Mouse (Mus musculus): ENCODE data around the gene Galns.
A peak's percentile ranks its signal among the peaks of the same experiment; 100 is the strongest.

Galns gene

GRCm38 (mm10) chr8:122567361-122568108, 43.7 kb downstream of the Galns start, which contains the start of gene Cdt1:
Gene Cdt1, plus strand, starts transcription at chr8:122568015.
- DNase-seq (ENCODE audit: low spot score): peak; percentile 94

- DNase-seq (ENCODE audit: low spot score): no peak
Observed at GRCm38 (mm10) chr8:122566766-122567165, 44.5 kb downstream of the Galns start.

- no peak for DNase-seq (ENCODE audit: low spot score)
Observed at GRCm38 (mm10) chr8:122564363-122565352, 46.6 kb downstream of the Galns start.

GRCm38 (mm10) chr8:122561199-122561598, 50.1 kb downstream of the Galns start:
- DNase-seq (ENCODE audit: low spot score): no peak

- no peak for DNase-seq (ENCODE audit: low spot score)
Observed at GRCm38 (mm10) chr8:122558671-122559349, 52.5 kb downstream of the Galns start.

- DNase-seq (ENCODE audit: low spot score): no peak
Observed at GRCm38 (mm10) chr8:122557248-122558038, 53.8 kb downstream of the Galns start.

- DNase-seq (ENCODE audit: low spot score): no peak
Observed at GRCm38 (mm10) chr8:122556030-122557009, 54.9 kb downstream of the Galns start.

GRCm38 (mm10) chr8:122554786-122555185, 56.5 kb downstream of the Galns start:
- DNase-seq (ENCODE audit: low spot score): no peak

- DNase-seq (ENCODE audit: low spot score): peak; percentile 93
Observed at GRCm38 (mm10) chr8:122551265-122552051, 59.8 kb downstream of the Galns start, which contains the start of gene Piezo1. Gene Piezo1, minus strand, starts transcription at chr8:122551329.

- DNase-seq (ENCODE audit: low spot score): no peak
Observed at GRCm38 (mm10) chr8:122550995-122551264, 60.3 kb downstream of the Galns start.

- DNase-seq (ENCODE audit: low spot score): no peak
Observed at GRCm38 (mm10) chr8:122550234-122550994, 60.8 kb downstream of the Galns start.

GRCm38 (mm10) chr8:122548891-122549439, 62.3 kb downstream of the Galns start:
- no peak for DNase-seq (ENCODE audit: low spot score)

- DNase-seq (ENCODE audit: low spot score): no peak
Observed at GRCm38 (mm10) chr8:122548331-122548730, 62.9 kb downstream of the Galns start.

GRCm38 (mm10) chr8:122547815-122548214, 63.4 kb downstream of the Galns start:
- peak; percentile 60 for DNase-seq (ENCODE audit: low spot score)

GRCm38 (mm10) chr8:122546811-122547453, 64.3 kb downstream of the Galns start:
- DNase-seq (ENCODE audit: low spot score): no peak

- no peak for DNase-seq (ENCODE audit: low spot score)
Observed at GRCm38 (mm10) chr8:122546066-122546755, 65.1 kb downstream of the Galns start.

GRCm38 (mm10) chr8:122544138-122544537, 67.1 kb downstream of the Galns start:
- DNase-seq (ENCODE audit: low spot score): no peak

Data from spleen, adult 12 weeks (tissue).